Mouse (Mus musculus) cortical plate, adult 2 months (tissue): ENCODE results near the gene Agbl1.

Experiments
- CTCF ChIP-seq: fragments of 200-500 bp; IDR thresholded peaks from 2 replicates; pipeline ENCODE4 v1.5.1; 2011; ENCODE audit warnings: mild to moderate bottlenecking, control low read depth, low read length; ENCODE audit not compliant: insufficient read depth; ENCODE audit errors: extremely low read depth
- POLR2A ChIP-seq: fragments of 200-500 bp; IDR thresholded peaks from 2 replicates; pipeline ENCODE4 v1.6.1; 2011; ENCODE audit warnings: mild to moderate bottlenecking, low read length, control low read depth; ENCODE audit not compliant: insufficient read depth; ENCODE audit errors: extremely low read depth

GRCm38 (mm10) chr7:76466427-76466826 lies 236.7 kb downstream of the Agbl1 start:
- no peak for TF ChIP-seq CTCF
- no peak for TF ChIP-seq POLR2A
